In the genomic region with DNA sequence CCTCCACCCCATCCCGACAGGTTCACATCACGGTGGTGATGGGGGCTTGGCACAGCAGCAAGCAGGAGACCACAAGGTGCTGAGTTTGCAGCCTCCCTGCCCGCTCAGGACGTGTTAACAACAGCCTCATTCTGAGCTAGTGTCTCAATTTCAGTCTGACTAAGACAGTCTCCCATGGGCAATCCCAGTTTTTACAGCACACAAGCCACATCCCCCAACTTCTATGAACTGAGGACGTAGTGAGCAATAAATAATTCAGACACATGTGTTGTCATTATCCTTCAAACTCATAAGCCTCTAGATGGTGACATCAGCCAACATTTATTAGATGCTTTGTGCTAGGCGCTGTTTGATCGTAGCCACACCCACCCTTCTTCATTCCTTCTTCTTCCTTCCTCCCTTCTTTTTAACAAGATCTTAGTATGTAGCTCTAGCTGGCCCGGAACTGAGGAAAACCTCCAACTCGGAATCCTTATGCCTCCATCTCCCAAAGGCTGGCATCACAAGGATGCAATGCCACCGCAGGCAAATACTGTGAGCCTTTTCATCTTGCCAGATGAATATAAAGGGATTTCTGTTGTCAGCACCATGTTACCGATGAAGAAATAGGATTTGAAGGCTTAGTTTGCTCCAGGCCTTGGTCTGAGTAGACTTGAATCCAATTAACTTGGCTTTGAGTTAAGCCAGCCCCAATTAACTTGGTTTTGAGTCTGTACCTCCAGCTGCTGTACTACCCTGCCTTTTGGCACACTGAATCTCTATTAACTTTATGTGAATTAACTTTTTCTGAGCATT, we compare ENCODE assay signal across 21 mouse cellular contexts.
DNase-seq lines count a peak whose midpoint lies in the region; ATAC-seq and TF ChIP-seq lines count a peak whose summit lies in the region.
"Had no signal": no experiment of that assay in that cellular context is flagged by ENCODE, and none has a peak within 500 bp of the region (broad histone marks: within the 10 kb centered on the region; RNA-seq: fewer than 3 reads in every experiment).

No protein-coding gene starts in this region.

- 0 out of 2 replicates have a peak, but pooled peaks have one; percentile 29 for ATAC-seq in hindbrain, postnatal 0 days
- ATAC-seq in hindbrain, embryonic 11.5 days (ENCODE audit: low FRiP score), result no peak
- ATAC-seq: intestine, embryonic 16.5 days had no signal

- H3K4me2 ChIP-seq in hindbrain, postnatal 0 days (ENCODE audit: low read depth, low read length), result no peak overlapping the region
- no peak overlapping the region for H3K4me2 ChIP-seq in hindbrain, embryonic 11.5 days (replicated peaks; ENCODE audit: low read depth, low read length)
- H3K4me2 ChIP-seq: embryonic facial prominence, embryonic 13.5 days; heart, embryonic 12.5 days; hindbrain, embryonic 13.5 days had no signal

- H3K36me3 ChIP-seq in hindbrain, postnatal 0 days (ENCODE audit: insufficient read depth, low read length), result no peaks in the 10 kb centered on the region
- no peaks in the 10 kb centered on the region for H3K36me3 ChIP-seq in hindbrain, embryonic 11.5 days (ENCODE audit: control insufficient read depth, insufficient read depth, low read length)
- H3K36me3 ChIP-seq: embryonic facial prominence, embryonic 13.5 days; heart, embryonic 12.5 days; hindbrain, embryonic 13.5 days had no signal

- no peak overlapping the region for H3K9ac ChIP-seq in hindbrain, postnatal 0 days (replicated peaks; ENCODE audit: low read length)
- no peak overlapping the region for H3K9ac ChIP-seq in hindbrain, embryonic 11.5 days (ENCODE audit: low read depth, low read length)
- H3K9ac ChIP-seq: embryonic facial prominence, embryonic 13.5 days; heart, embryonic 12.5 days; hindbrain, embryonic 13.5 days had no signal

- no peaks in the 10 kb centered on the region for H3K27me3 ChIP-seq in hindbrain, postnatal 0 days (ENCODE audit: insufficient read depth, low read length)
- H3K27me3 ChIP-seq in hindbrain, embryonic 11.5 days (ENCODE audit: control insufficient read depth, insufficient read depth, low read length), result no peaks in the 10 kb centered on the region
- H3K27me3 ChIP-seq: embryonic facial prominence, embryonic 13.5 days; heart, embryonic 12.5 days; hindbrain, embryonic 13.5 days had no signal

- no peaks in the 10 kb centered on the region for H3K4me1 ChIP-seq in hindbrain, postnatal 0 days (ENCODE audit: insufficient read depth, low read length)
- H3K4me1 ChIP-seq in hindbrain, embryonic 11.5 days (replicated peaks; ENCODE audit: control insufficient read depth, insufficient read depth, low read length), result no peaks in the 10 kb centered on the region
- H3K4me1 ChIP-seq: embryonic facial prominence, embryonic 13.5 days; heart, embryonic 12.5 days had no signal

- H3K9me3 ChIP-seq in hindbrain, postnatal 0 days (ENCODE audit: low read length), result no peaks in the 10 kb centered on the region
- H3K9me3 ChIP-seq in hindbrain, embryonic 11.5 days (ENCODE audit: control insufficient read depth, low read length), result no peaks in the 10 kb centered on the region
- H3K9me3 ChIP-seq: embryonic facial prominence, embryonic 13.5 days; heart, embryonic 12.5 days; hindbrain, embryonic 13.5 days had no signal

- no peak overlapping the region for H3K4me3 ChIP-seq in hindbrain, postnatal 0 days (ENCODE audit: low read length)
- no peak overlapping the region for H3K4me3 ChIP-seq in hindbrain, embryonic 11.5 days (ENCODE audit: low read depth, low read length)
- H3K4me3 ChIP-seq: embryonic facial prominence, embryonic 13.5 days; heart, embryonic 12.5 days; hindbrain, embryonic 13.5 days had no signal

- DNase-seq in hindbrain, postnatal 0 days (ENCODE audit: low spot score), result no peak
- DNase-seq in hindbrain, embryonic 11.5 days (ENCODE audit: low spot score), result no peak
- peak; percentile 36 for DNase-seq in NIH3T3 (ENCODE audit: low read depth)
- DNase-seq in fat pad, adult 2 months (ENCODE audit: extremely low read depth, low read depth, low spot score), result peak; percentile 83
- peak; percentile 20 for DNase-seq in retina, embryonic 14.5 days (ENCODE audit: low spot score)
- DNase-seq in kidney, postnatal 10 days, result no peak
- DNase-seq in kidney, adult 11 months, result no peak
- DNase-seq: adrenal gland, postnatal 25 days; cerebellum, adult 11-12 months; cerebellum, postnatal 14 days; heart, postnatal 14 days; layer of hippocampus, postnatal 36 days; liver; lung, postnatal 14 days; right cerebral cortex, adult 18-20 months; thymus, postnatal 25 days had no signal

- H3K27ac ChIP-seq in hindbrain, postnatal 0 days, result no peak overlapping the region
- no peak overlapping the region for H3K27ac ChIP-seq in hindbrain, embryonic 11.5 days (ENCODE audit: low read depth, low read length)
- H3K27ac ChIP-seq: embryonic facial prominence, embryonic 13.5 days; hindbrain, embryonic 13.5 days; kidney, postnatal 0 days had no signal

- 77% methylated on average over 11 of the region's 11 CpGs for WGBS in hindbrain, postnatal 0 days
- WGBS in hindbrain, embryonic 11.5 days, result 86% methylated on average over 11 of the region's 11 CpGs

- TF ChIP-seq CTCF in hindbrain, postnatal 0 days (IDR thresholded peaks at IDR 0.05; ENCODE audit: low read depth), result no peak

Comparison
In these comparisons a context has a peak if more than half of its experiments do, and no peak if none do; other contexts are left out.
1. DNase-seq: peak in NIH3T3 (single experiment), fat pad, adult 2 months (single experiment) and retina, embryonic 14.5 days (single experiment); none in hindbrain, postnatal 0 days (single experiment), hindbrain, embryonic 11.5 days (single experiment), kidney, postnatal 10 days (single experiment) and kidney, adult 11 months (single experiment).